Mouse (Mus musculus) liver, embryonic 13.5 days (tissue): ENCODE results near the gene Tmed9. TPM values are rescaled to one million over a fixed set of nuclear protein-coding genes. Genes with fewer than 3 reads are reported as not detected.

Source experiments
- polyA plus RNA-seq: library from polyadenylated mRNA; unstranded; fragments of >200 nt; fragmentation: Nextera tagmentation; extraction: Ambion mirVana; gene quantifications from 2 replicates; pipeline ENCODE4 v1.2.1, GENCODE M21; 2015

Tmed9 gene
- polyA plus RNA-seq, 1 experiment from 2014 or later: 65.0 TPM

Other genes starting within 250 kb of the Tmed9 start
- 22.0 and 23.0 TPM in 2 replicates for gene Mxd3, start 243.9 kb upstream of the Tmed9 start, polyA plus RNA-seq
- gene Lman2, start 210.9 kb upstream of the Tmed9 start, polyA plus RNA-seq: 59.1 and 65.6 TPM in 2 replicates
- gene Rgs14, start 204.0 kb upstream of the Tmed9 start, polyA plus RNA-seq: 1.4 and 1.8 TPM in 2 replicates
- gene Slc34a1, start 175.5 kb upstream of the Tmed9 start, polyA plus RNA-seq: not detected in 2 replicates
- gene Pfn3, start 158.5 kb upstream of the Tmed9 start, polyA plus RNA-seq: not detected in 2 replicates
- 56.5 and 59.8 TPM in 2 replicates for gene F12, start 146.9 kb upstream of the Tmed9 start, polyA plus RNA-seq
- gene Grk6, start 128.7 kb upstream of the Tmed9 start, polyA plus RNA-seq: 23.7 and 25.2 TPM in 2 replicates
- gene Prr7, start 109.5 kb upstream of the Tmed9 start, polyA plus RNA-seq: not detected in 2 replicates
- gene Dbn1, start 85.6 kb upstream of the Tmed9 start, polyA plus RNA-seq: 11.5 and 12.3 TPM in 2 replicates
- 27.5 and 28.8 TPM in 2 replicates for gene Pdlim7, start 60.1 kb upstream of the Tmed9 start, polyA plus RNA-seq
- gene Dok3, start 44.4 kb upstream of the Tmed9 start, polyA plus RNA-seq: 3.4 and 3.8 TPM in 2 replicates
- gene Ddx41, start 37.1 kb upstream of the Tmed9 start, polyA plus RNA-seq: 31.7 and 32.8 TPM in 2 replicates
- gene Fam193b, start 2.6 kb upstream of the Tmed9 start, polyA plus RNA-seq: 7.9 and 8.8 TPM in 2 replicates
- 7.0 and 7.8 TPM in 2 replicates for gene B4galt7, start 26.2 kb downstream of the Tmed9 start, polyA plus RNA-seq
- gene Caml, start 49.3 kb downstream of the Tmed9 start, polyA plus RNA-seq: 15.4 and 15.9 TPM in 2 replicates
- gene Ddx46, start 61.3 kb downstream of the Tmed9 start, polyA plus RNA-seq: 20.7 and 27.3 TPM in 2 replicates
- 12.4 and 14.1 TPM in 2 replicates for gene B230219D22Rik, start 119.4 kb downstream of the Tmed9 start, polyA plus RNA-seq
- 30.9 and 37.5 TPM in 2 replicates for gene Txndc15, start 140.9 kb downstream of the Tmed9 start, polyA plus RNA-seq
- 40.9 and 45.3 TPM in 2 replicates for gene Pcbd2, start 153.6 kb downstream of the Tmed9 start, polyA plus RNA-seq
- gene Catsper3, start 210.8 kb downstream of the Tmed9 start, polyA plus RNA-seq: not detected in 2 replicates